Mouse (Mus musculus) CD4-positive helper T cell, adult 2 months (primary cell): Measurements from ENCODE around the gene Cacng4.

Experiments
- DNase-seq: peaks from one replicate; pipeline ENCODE4 v3.0.0-alpha.2; 2012; ENCODE audit warnings: low read depth, missing footprints, low spot score

Gene Cacng4

GRCm38 (mm10) chr11:107794547-107795269 lies at the start of gene Cacng4:
Gene Cacng4 (minus strand): TSS chr11:107794557.
- no peak for DNase-seq

- DNase-seq, result no peak
Measured at GRCm38 (mm10) chr11:107833351-107834040, 39.1 kb upstream of the Cacng4 start.

GRCm38 (mm10) chr11:107817196-107817595 lies 22.8 kb upstream of the Cacng4 start:
- DNase-seq, result no peak

GRCm38 (mm10) chr11:107812941-107813648 lies 18.7 kb upstream of the Cacng4 start:
- no peak for DNase-seq

- no peak for DNase-seq
Measured at GRCm38 (mm10) chr11:107812429-107812828, 18.1 kb upstream of the Cacng4 start.

- no peak for DNase-seq
Measured at GRCm38 (mm10) chr11:107808508-107808907, 14.2 kb upstream of the Cacng4 start.

GRCm38 (mm10) chr11:107806058-107806457 lies 11.7 kb upstream of the Cacng4 start:
- DNase-seq, result no peak

- no peak for DNase-seq
Measured at GRCm38 (mm10) chr11:107801946-107802345, 7.6 kb upstream of the Cacng4 start.

- DNase-seq, result no peak
Measured at GRCm38 (mm10) chr11:107799331-107799730, 5.0 kb upstream of the Cacng4 start.

GRCm38 (mm10) chr11:107796346-107796745 lies 2.0 kb upstream of the Cacng4 start:
- DNase-seq, result no peak

- no peak for DNase-seq
Measured at GRCm38 (mm10) chr11:107795384-107796035, 1.2 kb upstream of the Cacng4 start.

GRCm38 (mm10) chr11:107794103-107794493 lies 259 bp downstream of the Cacng4 start:
- DNase-seq, result no peak

- no peak for DNase-seq
Measured at GRCm38 (mm10) chr11:107793200-107794102, 906 bp downstream of the Cacng4 start.

- no peak for DNase-seq
Measured at GRCm38 (mm10) chr11:107792136-107792535, 2.2 kb downstream of the Cacng4 start.

GRCm38 (mm10) chr11:107785761-107786160 lies 8.6 kb downstream of the Cacng4 start:
- no peak for DNase-seq

- DNase-seq, result no peak
Measured at GRCm38 (mm10) chr11:107785288-107785687, 9.1 kb downstream of the Cacng4 start.

GRCm38 (mm10) chr11:107783861-107784754 lies 10.2 kb downstream of the Cacng4 start:
- no peak for DNase-seq

- no peak for DNase-seq
Measured at GRCm38 (mm10) chr11:107782591-107782990, 11.8 kb downstream of the Cacng4 start.

- DNase-seq, result no peak
Measured at GRCm38 (mm10) chr11:107778859-107779258, 15.5 kb downstream of the Cacng4 start.

- no peak for DNase-seq
Measured at GRCm38 (mm10) chr11:107777487-107777886, 16.9 kb downstream of the Cacng4 start.
